Mouse (Mus musculus): ENCODE measurements around the gene Thap4.

- TF ChIP-seq CTCF (IDR thresholded peaks at IDR 0.05; ENCODE audit: extremely low read depth, insufficient read depth, insufficient read length, insufficient replicate concordance) = no peak
- no peak for TF ChIP-seq POLR2A (IDR thresholded peaks at IDR 0.05; ENCODE audit: low read depth, low read length)
Observed at GRCm38 (mm10) chr1:93726116-93726515, 28.5 kb downstream of the Thap4 start.

Data from spleen, adult 2 months (tissue).